Mouse (Mus musculus) forebrain, postnatal 0 days (tissue): Measurements from ENCODE around the gene Slc2a10. TPM values are rescaled to one million over a fixed set of nuclear protein-coding genes. Genes with fewer than 3 reads are reported as not detected.
A peak's percentile ranks its signal among the peaks of the same experiment; 100 is the strongest.

Experiments used
- ATAC-seq: fragments of 200-750 bp; cut with Nextera tagmentation; 2 replicates; pipeline ENCODE4 v1.8.0; 2017; ENCODE audit warnings: mild to moderate bottlenecking, moderate library complexity
- DNase-seq: peaks from one replicate; pipeline ENCODE4 v3.0.0-alpha.2; 2015
- H3K27ac ChIP-seq: fragments of 300-500 bp; sonication (generic); 2 replicates; pipeline ENCODE4 v1.5.1; 2014; ENCODE audit warnings: low read depth, mild to moderate bottlenecking, antibody characterized with exemption, low read length, moderate library complexity, mixed read lengths
- H3K27me3 ChIP-seq: fragments of 300-500 bp; sonication (generic); 2 replicates; pipeline ENCODE4 v1.6.1; 2014; ENCODE audit warnings: mild to moderate bottlenecking, low read length, mixed read lengths; ENCODE audit not compliant: insufficient read depth
- H3K36me3 ChIP-seq: fragments of 300-500 bp; sonication (generic); 2 replicates; pipeline ENCODE4 v1.6.1; 2014; ENCODE audit warnings: mild to moderate bottlenecking, moderate library complexity; ENCODE audit not compliant: insufficient read depth
- H3K4me1 ChIP-seq: fragments of 300-500 bp; sonication (generic); 2 replicates; pipeline ENCODE4 v1.6.1; 2014; ENCODE audit warnings: antibody characterized with exemption; ENCODE audit not compliant: insufficient read depth
- H3K4me2 ChIP-seq: fragments of 300-500 bp; sonication (generic); 2 replicates; pipeline ENCODE4 v1.6.1; 2014; ENCODE audit warnings: low read depth, mild to moderate bottlenecking, moderate library complexity
- H3K4me3 ChIP-seq: fragments of 300-500 bp; sonication (generic); 2 replicates; pipeline ENCODE4 v1.5.1; 2014; ENCODE audit warnings: low read depth, low read length, mixed read lengths
- H3K9ac ChIP-seq: fragments of 300-500 bp; sonication (generic); 2 replicates; pipeline ENCODE4 v1.6.1; 2014; ENCODE audit warnings: mild to moderate bottlenecking
- H3K9me3 ChIP-seq: fragments of 300-500 bp; sonication (generic); 2 replicates; pipeline ENCODE4 v1.6.1; 2016; ENCODE audit warnings: low read length
- CTCF ChIP-seq: sonication (generic); IDR thresholded peaks from 2 replicates; pipeline ENCODE4 v1.5.1; 2016; ENCODE audit warnings: antibody characterized with exemption, control low read depth, low read depth
- WGBS: fragments of 180-500 bp; shearing (Covaris S2); extraction: QIAGEN DNeasy Blood & Tissue Kit; methylation state at CpG from one replicate; pipeline ENCODE4 v1.1.7; 2014; 5-methylcytosine and 5-hydroxymethylcytosine counted together
- polyA plus RNA-seq: library from polyadenylated mRNA; unstranded; fragments of >200 nt; fragmentation: Nextera tagmentation; extraction: Ambion mirVana; gene quantifications from 2 replicates; pipeline ENCODE4 v1.2.1, GENCODE M21; 2015
- total RNA-seq: library from RNA; depleted of rRNA; stranded (reverse); fragments of >200 nt; gene quantifications from 2 replicates; pipeline ENCODE4 v1.2.3, GENCODE M21; 2014

The Slc2a10 gene
- total and polyA plus RNA-seq, 2 experiments from 2014 or later = 2.1 TPM

- Histone ChIP-seq H3K27me3 (no peaks in the 10 kb centered on the region), H3K9me3 (no peaks in the 10 kb centered on the region), H3K36me3 (peaks cover 18% of the 10 kb centered on the region), H3K4me1 (peaks cover 2% of the 10 kb centered on the region; the same call in 1 of the 2 replicates), H3K4me3 (no peak overlapping the region), H3K27ac (no peak overlapping the region), H3K9ac (no peak overlapping the region), H3K4me2 (no peak overlapping the region)
- peak; percentile 78 for DNase-seq
- peak; percentile 83 for ATAC-seq
- 20% methylated on average over 8 of the region's 8 CpGs for WGBS
- peak; percentile 97 for TF ChIP-seq CTCF
These were observed 16.6 kb upstream of the Slc2a10 start for GRCm38 (mm10) chr2:165486881-165487535.

GRCm38 (mm10) chr2:165492648-165493553 is 10.7 kb upstream of the Slc2a10 start, which contains the start of gene Trp53rka:
TSS of gene Trp53rka (minus strand) at chr2:165493324.
- DNase-seq = peak; percentile 90
- TF ChIP-seq CTCF = no peak
- peak; percentile 90 for ATAC-seq
- Histone ChIP-seq H3K9ac (peak within 1 kb of the TSS; percentile 73), H3K9me3 (no peaks in the 10 kb centered on the region), H3K4me2 (peak within 1 kb of the TSS; percentile 84), H3K27ac (peak within 1 kb of the TSS; percentile 87), H3K27me3 (no peaks in the 10 kb centered on the region), H3K36me3 (peaks cover 18% of the 10 kb centered on the region), H3K4me3 (peak within 1 kb of the TSS; percentile 61), H3K4me1 (peaks cover 6% of the 10 kb centered on the region; the same call in 1 of the 2 replicates)
- 1% methylated on average over 76 of the region's 84 CpGs for WGBS

GRCm38 (mm10) chr2:165493587-165494210 is 9.9 kb upstream of the Slc2a10 start:
- Histone ChIP-seq H3K4me3 (peak overlapping the region; percentile 61), H3K4me2 (peak overlapping the region; percentile 84), H3K27me3 (no peaks in the 10 kb centered on the region), H3K27ac (peak overlapping the region; percentile 87), H3K36me3 (peaks cover 18% of the 10 kb centered on the region), H3K9me3 (no peaks in the 10 kb centered on the region), H3K4me1 (peaks cover 6% of the 10 kb centered on the region; the same call in 1 of the 2 replicates), H3K9ac (peak overlapping the region; percentile 73)
- peak; percentile 62 for ATAC-seq
- no peak for TF ChIP-seq CTCF
- 3% methylated on average over 17 of the region's 17 CpGs for WGBS
- DNase-seq = peak; percentile 74

- no peak for TF ChIP-seq CTCF
- no peak overlapping the region for H3K4me2 ChIP-seq
- H3K9ac ChIP-seq = no peak overlapping the region
- no peaks in the 10 kb centered on the region for H3K27me3 ChIP-seq
- H3K36me3 ChIP-seq = peaks cover 13% of the 10 kb centered on the region
- no peak overlapping the region for H3K4me3 ChIP-seq
- 33% methylated on average over 2 of the region's 2 CpGs for WGBS
- no peaks in the 10 kb centered on the region for H3K9me3 ChIP-seq
- H3K4me1 ChIP-seq = peaks cover 6% of the 10 kb centered on the region; the same call in 1 of the 2 replicates
- no peak for DNase-seq
- ATAC-seq = no peak
- peak overlapping the region; percentile 87 for H3K27ac ChIP-seq
These were observed 9.1 kb upstream of the Slc2a10 start for GRCm38 (mm10) chr2:165494495-165494894.

- no peak for ATAC-seq
- TF ChIP-seq CTCF = peak; percentile 51
- no peaks in the 10 kb centered on the region for H3K9me3 ChIP-seq
- H3K27me3 ChIP-seq = no peaks in the 10 kb centered on the region
- peak; percentile 29 for DNase-seq
- H3K4me3 ChIP-seq = no peak overlapping the region
- H3K27ac ChIP-seq = no peak overlapping the region
- peaks cover 6% of the 10 kb centered on the region; the same call in 1 of the 2 replicates for H3K4me1 ChIP-seq
- no peaks in the 10 kb centered on the region for H3K36me3 ChIP-seq
- H3K4me2 ChIP-seq = no peak overlapping the region
- H3K9ac ChIP-seq = no peak overlapping the region
These were observed 7.3 kb upstream of the Slc2a10 start for GRCm38 (mm10) chr2:165496251-165496650.

GRCm38 (mm10) chr2:165497706-165498275 is 5.8 kb upstream of the Slc2a10 start:
- no peaks in the 10 kb centered on the region; the same call in 1 of the 2 replicates for H3K4me1 ChIP-seq
- no peak for DNase-seq

More at GRCm38 (mm10) chr2:165497706-165498275, 5.8 kb upstream of the Slc2a10 start:
- H3K9ac ChIP-seq = no peak overlapping the region
- no peak overlapping the region for H3K4me3 ChIP-seq
- H3K27me3 ChIP-seq = no peaks in the 10 kb centered on the region
- no peaks in the 10 kb centered on the region for H3K36me3 ChIP-seq
- TF ChIP-seq CTCF = no peak
- H3K9me3 ChIP-seq = no peaks in the 10 kb centered on the region
- 80% methylated on average over 2 of the region's 2 CpGs for WGBS
- ATAC-seq = no peak
- H3K4me2 ChIP-seq = no peak overlapping the region
- no peak overlapping the region for H3K27ac ChIP-seq
